Mouse (Mus musculus) erythroblast, embryonic 14.5 days (primary cell): Measurements from ENCODE around the gene Bcr.

Experiments
- GATA1 ChIP-seq: IDR thresholded peaks from 2 replicates; pipeline ENCODE4 v1.6.1; 2012; ENCODE audit warnings: low read length, inconsistent platforms, mixed read lengths
- TAL1 ChIP-seq: IDR thresholded peaks from 3 replicates; pipeline ENCODE4 v1.6.1; 2012; ENCODE audit warnings: low read length, inconsistent platforms, mixed read lengths

DNA sequence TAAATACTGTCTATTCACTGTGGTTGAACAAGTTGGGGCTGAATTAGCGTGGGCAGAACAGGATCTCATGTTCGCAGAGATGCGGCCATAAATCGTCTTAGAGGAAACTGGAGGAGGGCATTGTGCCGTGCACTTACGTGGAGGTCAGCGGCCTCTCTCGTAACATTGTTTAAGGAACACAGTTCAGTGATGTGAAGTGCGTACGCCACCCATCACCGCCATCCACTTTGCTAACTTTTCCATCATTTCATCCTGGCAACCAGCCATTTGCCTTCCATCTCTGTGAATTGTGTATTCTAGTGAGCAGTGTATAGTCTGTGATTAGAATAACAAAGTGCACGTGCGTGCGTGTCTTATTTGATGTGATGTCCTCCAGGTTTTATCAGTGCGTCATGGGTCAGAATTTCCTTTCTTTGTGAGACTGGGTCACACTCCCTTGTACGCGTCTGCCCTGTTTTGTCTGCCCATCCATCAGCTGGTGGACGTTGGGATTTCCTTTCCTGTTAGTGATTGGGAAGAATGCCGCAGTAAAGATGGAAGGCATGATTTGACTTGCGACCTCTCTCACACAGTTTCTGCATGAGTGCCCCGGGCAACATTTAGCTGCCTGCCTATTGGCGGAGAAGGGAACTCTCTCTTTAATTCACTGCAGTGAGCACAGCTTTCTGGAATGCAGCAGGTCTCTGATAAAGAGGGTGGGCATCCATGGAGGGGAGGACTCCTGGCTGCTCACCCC lies 33.0 kb downstream of the Bcr start:
- TF ChIP-seq GATA1 = no peak
- TF ChIP-seq TAL1 = no peak
